Mouse (Mus musculus) liver, adult 2 months (tissue): Measurements from ENCODE around the gene Slc7a11.

Source experiments
- CTCF ChIP-seq: fragments of 200-500 bp; IDR thresholded peaks from 2 replicates; pipeline ENCODE4 v1.5.1; 2011; ENCODE audit warnings: low read depth, low read length, control low read depth
- POLR2A ChIP-seq: fragments of 200-500 bp; IDR thresholded peaks from 2 replicates; pipeline ENCODE4 v1.6.1; 2011; ENCODE audit warnings: low read length, control low read depth; ENCODE audit not compliant: insufficient read depth; ENCODE audit errors: extremely low read depth

- no peak for TF ChIP-seq CTCF
- TF ChIP-seq POLR2A = no peak
These were observed 441.3 kb downstream of the Slc7a11 start for GRCm38 (mm10) chr3:50002067-50002466.
